ENCODE assay signal across 21 mouse cellular contexts in the genomic region with DNA sequence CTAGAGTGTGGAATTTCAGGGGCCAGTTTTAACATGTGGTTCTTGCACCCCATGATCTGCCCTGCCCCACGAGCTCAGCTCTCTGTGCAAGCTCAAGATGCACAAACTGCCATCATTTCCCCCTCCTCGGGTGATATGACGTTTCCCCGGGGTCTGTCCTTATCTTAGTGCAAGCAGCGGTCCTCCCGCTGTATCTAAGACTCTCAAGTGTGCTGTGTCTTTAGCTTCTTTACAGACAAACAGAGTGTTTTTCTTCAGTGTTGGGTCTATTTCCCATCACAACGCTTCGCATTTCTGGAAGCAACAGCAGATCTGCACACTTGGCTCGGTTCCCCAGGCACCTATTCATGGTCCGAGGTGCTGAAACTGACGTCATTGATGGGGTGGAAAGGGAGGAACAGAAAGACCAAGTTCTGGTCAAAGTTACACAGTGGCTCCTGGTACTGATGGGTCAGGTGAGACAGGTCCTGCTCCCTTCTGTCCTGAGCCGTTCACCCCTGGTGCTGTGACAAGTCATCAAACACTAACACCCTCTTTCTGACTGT. TPM values are rescaled to one million over a fixed set of nuclear protein-coding genes. Genes with fewer than 3 reads are reported as not detected.
DNase-seq lines count a peak whose midpoint lies in the region; ATAC-seq and TF ChIP-seq lines count a peak whose summit lies in the region.
"Had no signal": no experiment of that assay in that cellular context is flagged by ENCODE, and none has a peak within 500 bp of the region (broad histone marks: within the 10 kb centered on the region; RNA-seq: fewer than 3 reads in every experiment).

No protein-coding gene starts in this region.

- intact Hi-C loops in heart, postnatal 36 days (cut with DNase I), result no loop called here

- H3K4me3 ChIP-seq in heart, embryonic 13.5 days, result no peak overlapping the region
- no peak overlapping the region for H3K4me3 ChIP-seq in liver, postnatal 0 days (ENCODE audit: low read depth, low read length)
- H3K4me3 ChIP-seq in intestine, embryonic 15.5 days (replicated peaks), result no peak overlapping the region
- H3K4me3 ChIP-seq: hindbrain, embryonic 12.5 days had no signal

- TF ChIP-seq CTCF in brain, embryonic 14.5 days (IDR thresholded peaks at IDR 0.05; ENCODE audit: borderline replicate concordance, extremely low read depth, insufficient read depth, insufficient read length), result no peak
- no peak for TF ChIP-seq CTCF in liver, postnatal 0 days (IDR thresholded peaks at IDR 0.05; ENCODE audit: low read depth)

- no peak overlapping the region for H3K9ac ChIP-seq in heart, embryonic 13.5 days
- no peak overlapping the region for H3K9ac ChIP-seq in liver, postnatal 0 days (replicated peaks)
- H3K9ac ChIP-seq in intestine, embryonic 15.5 days, result no peak overlapping the region
- H3K9ac ChIP-seq: forebrain, postnatal 0 days; hindbrain, embryonic 12.5 days had no signal

- no peak for ATAC-seq in heart, embryonic 13.5 days (ENCODE audit: extremely low read depth, insufficient number of reproducible peaks, low FRiP score, low TSS enrichment)
- ATAC-seq in liver, postnatal 0 days, result peak; percentile 33; the same call in 1 of the 2 replicates
- ATAC-seq in intestine, embryonic 15.5 days, result no peak
- ATAC-seq: forebrain, postnatal 0 days; midbrain, embryonic 16.5 days had no signal

- H3K4me1 ChIP-seq in heart, embryonic 13.5 days, result peaks cover 10% of the 10 kb centered on the region
- no peaks in the 10 kb centered on the region for H3K4me1 ChIP-seq in liver, postnatal 0 days (ENCODE audit: insufficient read depth)
- H3K4me1 ChIP-seq in intestine, embryonic 15.5 days (replicated peaks), result no peaks in the 10 kb centered on the region

- H3K27me3 ChIP-seq in heart, embryonic 13.5 days (replicated peaks), result peaks cover 19% of the 10 kb centered on the region; the same call in 1 of the 2 replicates
- no peaks in the 10 kb centered on the region for H3K27me3 ChIP-seq in liver, postnatal 0 days (ENCODE audit: insufficient read depth, low read length)
- H3K27me3 ChIP-seq in intestine, embryonic 15.5 days (replicated peaks), result no peaks in the 10 kb centered on the region
- H3K27me3 ChIP-seq: hindbrain, embryonic 12.5 days had no signal

- no peak for DNase-seq in heart, postnatal 36 days
- peak; percentile 5 for DNase-seq in brain, embryonic 14.5 days (ENCODE audit: low read depth)
- DNase-seq in cerebellum, postnatal 25 days, result peak; percentile 71 to 81
- no peak for DNase-seq in liver, postnatal 0 days
- DNase-seq in spleen, postnatal 14 days (ENCODE audit: low spot score in 2 of 2), result no peak
- no peak for DNase-seq in gastrocnemius, postnatal 10 days
- DNase-seq: adrenal gland, adult 8-10 months; forebrain, postnatal 0 days; gastrocnemius, postnatal 25 days; kidney, adult 11 months; kidney, postnatal 4 days; lung, adult 2 months; right cerebral cortex, postnatal 25 days had no signal

- H3K27ac ChIP-seq in heart, embryonic 13.5 days (replicated peaks), result no peak overlapping the region
- H3K27ac ChIP-seq in liver, postnatal 0 days (ENCODE audit: low read depth), result no peak overlapping the region
- no peak overlapping the region for H3K27ac ChIP-seq in intestine, embryonic 15.5 days
- H3K27ac ChIP-seq: hindbrain, embryonic 12.5 days; macrophage had no signal

- no peak for TF ChIP-seq EP300 in liver, postnatal 0 days (IDR thresholded peaks at IDR 0.05; ENCODE audit: low read depth)

- H3K9me3 ChIP-seq in heart, embryonic 13.5 days, result no peaks in the 10 kb centered on the region
- H3K9me3 ChIP-seq in liver, postnatal 0 days (ENCODE audit: low read length), result no peaks in the 10 kb centered on the region
- H3K9me3 ChIP-seq in intestine, embryonic 15.5 days, result no peaks in the 10 kb centered on the region
- H3K9me3 ChIP-seq: hindbrain, embryonic 12.5 days had no signal

- peak overlapping the region; percentile 12; the same call in 1 of the 2 replicates for H3K4me2 ChIP-seq in heart, embryonic 13.5 days
- H3K4me2 ChIP-seq in liver, postnatal 0 days (ENCODE audit: low read depth, low read length), result no peak overlapping the region
- no peak overlapping the region for H3K4me2 ChIP-seq in intestine, embryonic 15.5 days (replicated peaks)
- H3K4me2 ChIP-seq: heart, embryonic 11.5 days; hindbrain, embryonic 12.5 days had no signal

- no peak for TF ChIP-seq POLR2A in brain, embryonic 14.5 days (IDR thresholded peaks at IDR 0.05; ENCODE audit: borderline replicate concordance, extremely low read depth, insufficient read depth, insufficient read length, poor library complexity, severe bottlenecking)

- H3K36me3 ChIP-seq in heart, embryonic 13.5 days, result no peaks in the 10 kb centered on the region
- H3K36me3 ChIP-seq in liver, postnatal 0 days (replicated peaks; ENCODE audit: insufficient read depth, low read length), result no peaks in the 10 kb centered on the region
- H3K36me3 ChIP-seq in intestine, embryonic 15.5 days, result no peaks in the 10 kb centered on the region
- H3K36me3 ChIP-seq: hindbrain, embryonic 12.5 days had no signal

- WGBS in heart, embryonic 13.5 days, result 28% methylated on average over 12 of the region's 12 CpGs
- WGBS in liver, postnatal 0 days (ENCODE audit: insufficient replicate concordance), result 50% methylated on average over 12 of the region's 12 CpGs
- WGBS in intestine, embryonic 15.5 days, result 56% methylated on average over 12 of the region's 12 CpGs

RNA-seq across cellular contexts. Expression of gene Zfyve28, which starts 18.3 kb away (rescaled TPM):
- 0.07 and 0.19 TPM in 2 replicates for polyA plus RNA-seq in heart, embryonic 13.5 days (2015; fragmentation: Nextera tagmentation; extraction: Ambion mirVana)
- under 1 TPM; 0.68 to 0.83 TPM for total RNA-seq in heart, postnatal 36 days (2021)
- polyA plus RNA-seq in brain, embryonic 14.5 days (2012; rRNA removed), result 5.7 and 7.6 TPM in 2 replicates
- 0.02 and 0.14 TPM in 2 replicates for polyA plus RNA-seq in liver, postnatal 0 days (2015; fragmentation: Nextera tagmentation; extraction: Ambion mirVana)
- 0.47 and 0.65 TPM in 2 replicates for polyA plus RNA-seq in intestine, embryonic 15.5 days (2015; fragmentation: Nextera tagmentation; extraction: Ambion mirVana)
- 1 to 10 TPM; 1.1 to 1.5 TPM for total RNA-seq in gastrocnemius, postnatal 10 days (2021)

RNA-seq across cellular contexts. Expression of gene Cfap99, which starts 18.4 kb away (rescaled TPM):
- polyA plus RNA-seq in heart, embryonic 13.5 days (2015; fragmentation: Nextera tagmentation; extraction: Ambion mirVana), result not detected in 2 replicates
- total RNA-seq in heart, postnatal 36 days (2021), result not detected
- 0.09 and 0.19 TPM in 2 replicates for polyA plus RNA-seq in brain, embryonic 14.5 days (2012; rRNA removed)
- not detected in 2 replicates for polyA plus RNA-seq in liver, postnatal 0 days (2015; fragmentation: Nextera tagmentation; extraction: Ambion mirVana)
- not detected in 2 replicates for polyA plus RNA-seq in intestine, embryonic 15.5 days (2015; fragmentation: Nextera tagmentation; extraction: Ambion mirVana)
- total RNA-seq in gastrocnemius, postnatal 10 days (2021), result under 1 TPM in 1 of 2 experiments, not detected in 1; 0.12 TPM
- total RNA-seq: gastrocnemius, postnatal 25 days had no signal
- polyA plus RNA-seq: embryonic facial prominence, embryonic 11.5 days; macrophage; neural tube, embryonic 11.5 days had no signal

Comparison
In these comparisons a context has a peak if more than half of its experiments do, and no peak if none do; other contexts are left out.
1. DNase-seq: peak in brain, embryonic 14.5 days (single experiment) and cerebellum, postnatal 25 days (2 of 2); none in heart, postnatal 36 days (0 of 2), liver, postnatal 0 days (single experiment), spleen, postnatal 14 days (0 of 2) and gastrocnemius, postnatal 10 days (single experiment).